Mouse (Mus musculus) gastrocnemius, adult 2 months (tissue): ENCODE data around the gene Them5. TPM values are rescaled to one million over a fixed set of nuclear protein-coding genes. Genes with fewer than 3 reads are reported as not detected.

ENCODE experiments used
- DNase-seq: peaks from one replicate; pipeline ENCODE4 v3.0.0; 2022
- H3K27ac ChIP-seq: fragments of 200-600 bp; 2 replicates; pipeline ENCODE4 v1.8.1; 2022; ENCODE audit warnings: mild to moderate bottlenecking
- H3K4me3 ChIP-seq: fragments of 200-600 bp; 2 replicates; pipeline ENCODE4 v1.8.1; 2022; ENCODE audit warnings: mild to moderate bottlenecking, moderate library complexity
- CTCF ChIP-seq: fragments of 200-600 bp; IDR thresholded peaks from 2 replicates; pipeline ENCODE4 v1.8.1; 2022; ENCODE audit warnings: antibody characterized with exemption, mild to moderate bottlenecking, moderate library complexity
- intact Hi-C: fragments of 180-260 bp; cut with DNase I; formaldehyde crosslinking; loops from one replicate; pipeline ENCODE4 v1.15.1; 2025
- total RNA-seq, 2 experiments: library from RNA; stranded (reverse); gene quantifications; 2 replicates each; pipeline ENCODE4 v1.2.3; 2021

The Them5 gene
- total RNA-seq, 2 experiments from 2014 or later: not detected

DNA sequence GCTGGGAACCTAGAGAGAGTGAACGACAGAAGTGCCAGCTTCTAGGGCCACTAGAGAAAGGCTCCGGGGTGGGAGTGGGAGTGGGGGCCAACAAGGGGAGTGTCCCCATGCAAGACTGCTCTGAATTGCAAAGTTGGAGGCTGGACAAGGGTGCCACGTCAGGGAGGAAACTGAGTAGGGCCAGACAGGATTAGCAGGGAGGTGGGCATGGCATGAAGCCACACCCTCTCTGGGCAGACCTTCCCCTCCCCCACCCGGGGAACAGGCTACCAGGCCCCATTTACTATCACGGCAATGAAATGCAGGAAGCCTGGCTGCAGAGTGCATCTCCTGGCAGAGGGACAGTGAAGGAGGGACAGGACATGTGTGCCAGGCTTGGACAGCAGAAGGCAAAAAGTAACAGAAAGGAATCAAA, 31.7 kb downstream of the Them5 start:
- intact Hi-C loops: loop anchor here (5.0 kb wide), 1 partner anchor 69 kb away; the partner anchor contains the start of genes Mrpl9 and Oaz3
- Histone ChIP-seq H3K4me3 (peak overlapping the region; percentile 80), H3K27ac (peak overlapping the region; percentile 94)
- DNase-seq: peak; percentile 88
- TF ChIP-seq CTCF: no peak

DNA sequence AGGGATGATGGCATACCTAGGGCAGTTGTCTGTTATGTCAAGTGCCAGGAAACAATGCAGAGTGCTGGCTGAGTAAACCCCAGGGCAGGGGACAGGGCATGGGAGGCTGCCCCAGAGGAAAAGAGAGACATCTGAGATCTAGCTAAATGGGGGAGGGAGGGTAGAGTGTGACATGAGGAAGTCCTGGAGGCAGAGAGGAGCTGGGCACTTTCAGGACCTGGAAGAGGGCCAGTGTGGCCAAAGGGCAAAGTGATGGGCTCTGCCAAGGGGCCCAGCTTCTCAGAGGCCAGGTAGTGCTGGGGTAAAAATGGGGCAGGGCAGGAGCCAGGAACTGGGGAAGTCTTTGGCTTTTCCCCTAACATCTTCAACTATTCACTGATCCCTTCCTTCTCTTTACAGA, 32.7 kb downstream of the Them5 start:
- intact Hi-C loops: loop anchor here (5.0 kb wide), 1 partner anchor 68 kb away; the partner anchor contains the start of genes Mrpl9 and Oaz3
- H3K4me3 ChIP-seq: peak overlapping the region; percentile 80; the same call in 1 of the 2 replicates
- no peak for TF ChIP-seq CTCF
- DNase-seq: peak; percentile 79
- H3K27ac ChIP-seq: peak overlapping the region; percentile 94

DNA sequence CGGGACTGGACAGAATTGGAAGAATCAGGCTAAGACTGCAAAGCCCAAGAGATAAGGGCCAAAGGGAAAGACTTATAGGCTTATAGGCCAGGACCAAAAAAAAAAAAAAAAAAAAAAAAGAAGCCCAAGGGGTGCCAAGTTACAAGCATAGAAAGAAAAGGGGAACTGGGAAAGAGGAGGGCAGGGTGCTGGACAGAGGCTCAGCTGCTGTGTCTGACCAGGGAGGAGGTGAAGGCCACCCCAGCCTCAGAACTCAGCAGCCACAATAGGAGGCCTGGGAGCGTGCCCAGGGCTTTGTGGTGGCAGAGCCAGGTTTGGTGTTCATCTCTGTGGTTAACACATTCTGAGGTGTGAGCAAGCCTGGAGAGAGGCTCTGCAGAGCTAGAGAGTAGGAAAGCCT, 33.2 kb downstream of the Them5 start:
- Histone ChIP-seq H3K27ac (peak overlapping the region; percentile 94; the same call in 1 of the 2 replicates), H3K4me3 (no peak overlapping the region)
- DNase-seq: no peak
- intact Hi-C loops: no loop called here
- no peak for TF ChIP-seq CTCF

DNA sequence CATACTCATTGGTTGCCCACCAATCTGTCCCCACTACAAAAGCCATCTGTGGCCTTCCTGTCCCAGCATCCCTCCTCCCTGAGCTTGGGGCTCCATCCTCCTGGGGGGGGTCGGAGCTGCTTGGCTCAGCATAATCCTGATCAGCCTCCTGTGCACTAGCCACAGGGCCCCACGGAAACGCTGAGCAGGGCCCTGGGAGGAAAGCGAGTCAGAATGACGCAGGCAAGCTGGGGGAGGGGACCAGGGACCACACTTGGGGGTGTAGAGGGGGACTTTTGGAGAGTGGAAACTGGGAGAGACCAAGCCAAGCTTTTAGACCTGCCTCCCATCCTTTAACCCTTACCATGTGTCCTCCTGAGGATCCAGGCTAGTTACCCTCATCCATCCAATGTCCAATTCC, 34.0 kb downstream of the Them5 start:
- no peak for TF ChIP-seq CTCF

DNA sequence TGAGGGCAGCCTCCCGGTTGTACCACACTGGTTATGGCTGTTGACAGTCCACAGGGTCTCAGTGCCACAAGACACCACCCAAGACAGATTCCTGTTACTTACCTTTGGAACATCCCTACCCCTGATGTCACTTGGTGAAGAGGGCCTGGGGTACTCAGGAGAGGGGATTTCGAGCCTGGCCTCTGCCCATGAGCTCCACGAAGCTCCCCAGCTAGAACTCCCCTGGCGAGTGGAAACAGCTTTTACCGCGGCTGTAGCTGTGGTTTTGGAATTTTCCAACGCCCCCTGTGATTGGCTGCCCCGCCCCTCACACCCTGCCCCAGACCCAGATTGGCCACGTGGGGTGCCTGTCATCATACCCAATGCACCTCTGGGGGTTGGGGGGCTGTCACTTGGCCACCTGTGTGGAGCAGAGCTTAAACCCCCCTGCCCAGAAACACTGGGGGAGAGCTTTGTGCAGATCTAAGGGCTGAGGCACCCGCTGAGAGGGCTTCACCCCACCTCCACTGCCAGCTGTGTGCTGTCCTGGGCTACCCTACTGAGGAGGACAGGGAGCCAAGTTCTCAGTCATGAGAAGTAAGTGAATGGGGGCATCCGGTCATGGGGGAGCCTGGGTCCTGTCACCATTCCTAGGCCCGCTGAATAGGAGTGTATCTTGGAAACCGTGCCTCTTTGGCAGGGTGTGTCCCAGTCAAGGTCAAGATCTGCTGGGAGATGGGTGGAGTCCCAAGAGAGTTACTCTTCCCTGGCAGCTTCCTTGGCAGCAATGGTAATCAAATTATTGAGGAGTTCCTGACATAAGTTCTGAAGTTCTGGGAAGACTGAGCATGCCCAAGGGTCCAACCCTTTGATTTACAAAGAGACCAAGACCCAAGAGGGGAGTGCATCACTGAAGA, 35.4 kb downstream of the Them5 start:
- TF ChIP-seq CTCF: no peak
- intact Hi-C loops: no loop called here
- no peak for DNase-seq
- Histone ChIP-seq H3K27ac (no peak overlapping the region), H3K4me3 (no peak overlapping the region)

More for the DNA sequence above, 34.0 kb downstream of the Them5 start:
- Histone ChIP-seq H3K27ac (no peak overlapping the region), H3K4me3 (no peak overlapping the region)
- intact Hi-C loops: no loop called here
- no peak for DNase-seq

DNA sequence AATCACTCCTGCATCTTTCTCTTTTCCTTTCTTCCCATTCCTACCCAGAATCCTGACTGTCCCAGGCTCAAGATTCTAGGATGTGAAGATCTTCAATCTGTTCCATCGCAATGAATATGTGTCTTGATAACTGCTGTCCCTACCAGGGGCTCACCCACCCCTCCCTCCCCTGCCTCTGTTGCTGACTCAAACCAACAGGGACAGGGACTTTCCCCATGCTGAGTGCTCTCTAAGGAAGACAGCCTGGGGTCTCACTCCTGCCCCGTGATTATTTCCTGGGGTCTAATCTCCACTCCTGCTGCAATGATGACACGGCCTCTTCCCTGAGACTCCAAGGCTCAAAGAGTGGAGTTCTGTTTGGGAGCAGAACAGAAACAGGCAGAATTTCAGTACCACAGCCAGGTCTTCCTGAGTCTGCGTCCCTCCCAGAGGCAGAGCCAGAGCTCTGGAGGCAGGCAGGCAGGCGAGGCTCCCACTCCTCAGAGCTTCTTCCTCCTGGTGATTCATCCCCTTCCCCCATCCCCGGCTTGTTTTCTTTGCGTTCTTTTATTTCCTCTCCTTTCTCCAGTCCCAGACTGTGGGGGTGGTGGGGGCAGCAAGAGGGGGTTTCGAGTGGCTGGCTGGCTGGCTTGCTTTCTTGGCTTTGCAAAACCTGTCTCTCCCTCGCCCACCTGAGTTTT, 38.1 kb downstream of the Them5 start:
- H3K27ac ChIP-seq: no peak overlapping the region
- no peak overlapping the region for H3K4me3 ChIP-seq
- intact Hi-C loops: no loop called here
- DNase-seq: no peak
- no peak for TF ChIP-seq CTCF

DNA sequence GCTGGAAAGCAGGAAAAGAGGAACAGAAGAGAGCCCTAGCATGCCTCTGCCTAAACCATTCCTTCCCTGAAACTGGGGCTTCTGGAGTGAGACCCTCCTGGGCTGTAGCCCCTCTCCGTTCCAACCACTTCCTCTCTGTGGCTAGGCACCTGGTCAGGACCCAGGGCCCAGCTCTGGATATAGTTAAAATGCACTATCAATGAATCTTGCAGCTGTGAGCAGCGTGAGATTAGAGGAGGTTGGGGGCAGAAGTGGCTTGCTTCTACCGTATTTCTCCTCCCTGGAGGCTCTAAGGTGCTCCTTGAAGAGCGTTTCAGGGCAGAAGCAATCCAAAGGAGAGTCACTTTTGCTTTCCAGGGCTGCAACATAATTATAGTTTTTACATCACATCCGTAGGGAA, 40.4 kb downstream of the Them5 start:
- DNase-seq: no peak
- Histone ChIP-seq H3K4me3 (no peak overlapping the region), H3K27ac (no peak overlapping the region)
- intact Hi-C loops: no loop called here
- TF ChIP-seq CTCF: no peak

DNA sequence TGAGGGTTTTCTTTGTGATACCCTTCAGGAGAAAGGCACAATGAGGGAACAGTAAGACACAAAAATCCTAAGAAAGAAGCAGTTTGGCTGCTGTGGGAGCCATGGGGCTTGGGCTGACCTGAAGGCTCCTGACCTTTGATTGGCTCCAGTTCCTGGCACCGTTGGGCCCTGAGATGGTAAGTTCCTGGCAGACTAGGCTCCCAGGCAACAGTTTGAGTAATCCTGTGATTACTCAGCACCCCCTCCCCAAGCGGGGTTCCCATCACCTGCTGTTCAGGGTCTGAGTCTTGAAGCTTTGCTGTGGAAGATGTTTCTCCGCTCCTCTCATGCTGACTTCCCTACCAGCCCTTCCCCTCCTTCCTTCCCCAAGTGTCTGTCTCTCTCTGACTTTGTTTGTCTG, 41.6 kb downstream of the Them5 start:
- no peak overlapping the region for H3K27ac ChIP-seq
- no peak overlapping the region for H3K4me3 ChIP-seq
- intact Hi-C loops: no loop called here
- DNase-seq: no peak
- no peak for TF ChIP-seq CTCF

DNA sequence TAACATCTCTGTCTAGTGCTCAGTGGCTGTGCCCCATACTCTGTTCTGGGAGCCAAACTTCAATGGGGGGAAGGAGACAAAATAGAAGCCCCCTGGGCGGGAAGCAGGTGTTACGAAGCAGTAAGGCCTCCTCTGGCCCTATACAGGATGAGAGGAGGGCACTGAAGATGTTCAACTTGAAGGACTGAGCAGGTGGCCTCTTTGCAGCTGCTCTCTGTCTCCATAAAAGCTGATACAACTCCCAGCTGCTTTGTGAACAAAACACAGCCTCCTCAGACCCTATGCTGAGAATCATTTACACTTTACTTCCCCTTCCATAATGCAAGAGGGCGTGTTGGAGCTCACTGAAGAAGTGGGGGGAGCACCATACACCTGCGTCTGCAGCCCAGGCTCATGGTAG, 44.8 kb downstream of the Them5 start:
- Histone ChIP-seq H3K4me3 (no peak overlapping the region), H3K27ac (no peak overlapping the region)
- intact Hi-C loops: no loop called here
- TF ChIP-seq CTCF: no peak
- DNase-seq: no peak

DNA sequence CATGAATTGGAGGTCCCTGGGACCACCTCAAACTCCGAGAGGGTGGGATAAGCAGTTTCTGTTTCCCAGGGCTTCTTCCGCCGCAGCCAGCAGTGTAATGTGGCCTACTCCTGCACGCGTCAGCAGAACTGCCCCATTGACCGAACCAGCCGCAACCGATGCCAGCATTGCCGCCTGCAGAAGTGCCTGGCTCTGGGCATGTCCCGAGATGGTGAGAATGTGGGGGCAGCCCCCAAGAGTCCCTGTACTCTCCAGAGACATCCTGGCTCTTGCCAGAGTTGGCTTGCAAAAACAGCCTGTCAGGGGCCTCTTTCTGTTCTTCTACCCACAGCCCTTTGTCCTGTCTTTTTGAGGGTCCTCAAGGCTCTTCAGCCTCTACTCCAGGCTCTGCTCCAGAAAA, 45.5 kb downstream of the Them5 start:
- intact Hi-C loops: no loop called here
- no peak for DNase-seq
- H3K27ac ChIP-seq: no peak overlapping the region
- no peak overlapping the region for H3K4me3 ChIP-seq
- no peak for TF ChIP-seq CTCF

DNA sequence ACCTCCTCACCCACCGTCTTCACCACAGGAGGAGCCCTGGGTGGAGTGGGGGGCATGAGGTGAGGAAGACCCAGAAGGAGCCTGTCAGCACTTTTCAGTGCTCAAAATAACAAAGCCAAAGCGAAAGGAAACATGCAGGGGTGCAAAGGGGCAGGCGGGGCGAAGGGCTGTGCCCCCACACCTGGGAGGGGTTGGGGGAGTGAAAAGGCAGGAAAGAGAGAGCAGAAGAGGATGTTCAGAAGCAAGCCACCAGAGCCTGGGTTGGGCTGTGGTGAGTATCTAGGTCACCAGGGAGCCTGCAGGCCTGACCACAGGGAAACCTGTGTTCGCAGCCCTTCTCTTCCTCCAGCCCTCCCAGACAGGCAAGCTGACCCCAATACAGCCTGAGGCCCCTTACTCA, 46.1 kb downstream of the Them5 start:
- Histone ChIP-seq H3K27ac (no peak overlapping the region), H3K4me3 (no peak overlapping the region)
- intact Hi-C loops: no loop called here
- no peak for TF ChIP-seq CTCF
- no peak for DNase-seq

DNA sequence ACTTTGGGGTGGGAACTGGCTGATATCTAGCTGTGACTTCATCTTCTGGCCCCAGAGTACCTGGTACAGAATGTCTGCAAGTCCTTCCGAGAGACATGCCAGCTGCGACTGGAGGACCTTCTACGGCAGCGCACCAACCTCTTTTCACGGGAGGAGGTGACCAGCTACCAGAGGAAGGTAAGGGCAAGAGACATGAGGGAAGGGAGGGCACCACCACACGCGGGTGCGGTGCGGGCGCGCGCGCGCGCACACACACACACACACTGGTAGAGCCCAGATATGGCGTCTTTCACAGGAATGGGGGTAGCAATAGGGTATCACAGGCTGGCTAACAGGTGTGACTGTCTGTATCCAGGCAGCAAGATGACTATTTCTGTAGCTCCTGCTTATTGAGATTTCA, 47.5 kb downstream of the Them5 start:
- intact Hi-C loops: no loop called here
- Histone ChIP-seq H3K4me3 (no peak overlapping the region), H3K27ac (no peak overlapping the region)
- DNase-seq: no peak
- TF ChIP-seq CTCF: no peak

DNA sequence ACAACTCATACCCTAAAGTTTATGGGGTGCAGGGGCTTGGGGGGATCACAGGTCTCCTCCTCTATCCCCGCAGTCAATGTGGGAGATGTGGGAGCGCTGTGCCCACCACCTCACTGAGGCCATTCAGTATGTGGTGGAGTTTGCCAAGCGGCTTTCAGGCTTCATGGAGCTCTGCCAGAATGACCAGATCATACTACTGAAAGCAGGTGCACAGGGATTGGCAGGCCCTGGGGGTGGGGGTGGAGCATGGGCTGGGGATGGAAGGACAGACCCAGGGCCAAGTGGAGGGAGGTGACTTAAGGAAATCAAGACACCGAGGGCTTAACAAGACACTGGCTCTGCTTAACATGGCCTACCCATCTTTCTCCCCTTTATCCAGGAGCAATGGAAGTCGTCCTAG, 49.1 kb downstream of the Them5 start:
- Histone ChIP-seq H3K27ac (no peak overlapping the region), H3K4me3 (no peak overlapping the region)
- no peak for TF ChIP-seq CTCF
- peak; percentile 50 for DNase-seq
- intact Hi-C loops: no loop called here

DNA sequence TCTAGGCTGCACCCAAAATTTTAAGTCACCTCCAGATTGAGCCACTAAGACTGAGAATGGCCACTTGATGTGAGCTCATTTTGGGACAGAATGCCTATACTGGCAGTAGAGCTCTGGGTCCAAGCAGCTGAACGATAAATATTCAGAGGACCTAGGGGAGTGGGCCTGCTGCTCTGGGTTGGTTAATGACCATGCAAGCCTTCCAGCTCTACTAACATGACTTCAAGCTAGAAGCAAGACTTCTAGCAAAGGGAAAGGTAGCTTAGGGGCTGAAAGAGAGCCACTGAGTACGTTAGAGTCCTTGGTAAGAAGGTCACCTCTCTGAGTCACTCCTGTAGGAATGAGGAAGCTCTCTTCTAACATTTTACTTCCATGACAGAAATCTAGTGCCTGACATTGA, 50.2 kb downstream of the Them5 start:
- intact Hi-C loops: no loop called here
- Histone ChIP-seq H3K4me3 (no peak overlapping the region), H3K27ac (no peak overlapping the region)
- TF ChIP-seq CTCF: no peak
- DNase-seq: no peak
